Mouse (Mus musculus): ENCODE measurements around the gene Olfr90. TPM values are rescaled to one million over a fixed set of nuclear protein-coding genes. Genes with fewer than 3 reads are reported as not detected.
A peak's percentile ranks its signal among the peaks of the same experiment; 100 is the strongest.

Olfr90 gene
- polyA plus RNA-seq, 1 experiment from 2014 or later, result not detected

- no peaks in the 10 kb centered on the region for H3K27me3 ChIP-seq (replicated peaks; ENCODE audit: control insufficient read depth, insufficient read depth, low read length)
- H3K9me3 ChIP-seq (ENCODE audit: control insufficient read depth, low read length), result no peaks in the 10 kb centered on the region
- H3K4me1 ChIP-seq (replicated peaks; ENCODE audit: control insufficient read depth, insufficient read depth, low read length), result peaks cover 23% of the 10 kb centered on the region
- 96% methylated on average over 2 of the region's 2 CpGs for WGBS
- H3K27ac ChIP-seq (ENCODE audit: low read length), result no peak overlapping the region
- no peak for ATAC-seq
- no peak overlapping the region for H3K9ac ChIP-seq (replicated peaks; ENCODE audit: low read depth, low read length)
- no peak overlapping the region for H3K4me3 ChIP-seq (replicated peaks; ENCODE audit: low read length)
- peaks cover 51% of the 10 kb centered on the region for H3K36me3 ChIP-seq (ENCODE audit: control insufficient read depth, insufficient read depth)
- H3K4me2 ChIP-seq (ENCODE audit: low read length), result no peak overlapping the region
Observed at GRCm38 (mm10) chr17:37065993-37066392, 22.3 kb downstream of the Olfr90 start.

DNA sequence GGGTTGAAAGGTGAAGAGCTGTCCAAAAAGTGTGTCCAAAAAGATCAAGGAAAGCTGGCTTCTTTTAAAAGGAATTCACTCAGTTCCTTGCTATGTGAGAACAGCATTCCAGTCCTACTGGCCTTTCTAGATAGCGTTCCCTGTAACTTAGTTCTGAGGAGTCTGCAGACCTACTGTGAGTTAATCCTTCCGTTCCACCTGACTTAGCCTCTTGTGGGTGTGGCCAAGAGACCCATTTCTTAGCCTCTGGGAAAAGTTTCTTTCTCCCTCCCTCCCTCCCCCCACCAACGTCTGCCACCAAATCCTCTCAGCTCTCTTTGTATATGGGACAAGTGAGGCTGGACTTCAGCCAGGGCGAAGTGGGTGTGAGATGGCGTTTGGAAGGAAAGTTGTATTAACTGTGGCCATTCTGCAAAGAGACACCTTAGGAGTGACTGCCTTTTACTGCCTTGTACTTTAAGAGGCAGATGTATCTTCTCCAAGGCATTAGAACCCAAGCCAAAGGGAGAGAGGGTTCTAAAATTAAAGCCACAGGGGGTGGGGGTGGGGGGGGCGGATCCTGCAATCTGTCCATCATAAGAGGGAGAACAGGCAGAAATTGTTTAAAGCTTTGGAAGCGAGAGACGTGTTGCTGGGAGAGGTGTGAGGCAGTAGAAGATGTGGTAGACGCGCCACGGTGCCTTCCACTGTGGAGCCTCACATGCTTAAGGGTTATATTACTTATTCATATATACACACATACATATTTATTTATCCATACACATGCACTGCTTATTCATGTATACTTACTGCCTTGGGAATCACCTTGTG, 24.4 kb downstream of the Olfr90 start:
- no peaks in the 10 kb centered on the region for H3K27me3 ChIP-seq (replicated peaks; ENCODE audit: control insufficient read depth, insufficient read depth, low read length)
- H3K4me3 ChIP-seq (replicated peaks; ENCODE audit: low read length), result no peak overlapping the region
- WGBS, result 39% methylated on average over 11 of the region's 11 CpGs
- H3K9ac ChIP-seq (replicated peaks; ENCODE audit: low read depth, low read length), result no peak overlapping the region
- no peaks in the 10 kb centered on the region for H3K9me3 ChIP-seq (ENCODE audit: control insufficient read depth, low read length)
- peak; percentile 30; the same call in 1 of the 2 replicates for ATAC-seq
- H3K4me2 ChIP-seq (ENCODE audit: low read length), result no peak overlapping the region
- H3K27ac ChIP-seq (ENCODE audit: low read length), result peak overlapping the region; percentile 14; the same call in 1 of the 2 replicates
- H3K4me1 ChIP-seq (replicated peaks; ENCODE audit: control insufficient read depth, insufficient read depth, low read length), result peaks cover 23% of the 10 kb centered on the region
- H3K36me3 ChIP-seq (ENCODE audit: control insufficient read depth, insufficient read depth), result peaks cover 46% of the 10 kb centered on the region

DNA sequence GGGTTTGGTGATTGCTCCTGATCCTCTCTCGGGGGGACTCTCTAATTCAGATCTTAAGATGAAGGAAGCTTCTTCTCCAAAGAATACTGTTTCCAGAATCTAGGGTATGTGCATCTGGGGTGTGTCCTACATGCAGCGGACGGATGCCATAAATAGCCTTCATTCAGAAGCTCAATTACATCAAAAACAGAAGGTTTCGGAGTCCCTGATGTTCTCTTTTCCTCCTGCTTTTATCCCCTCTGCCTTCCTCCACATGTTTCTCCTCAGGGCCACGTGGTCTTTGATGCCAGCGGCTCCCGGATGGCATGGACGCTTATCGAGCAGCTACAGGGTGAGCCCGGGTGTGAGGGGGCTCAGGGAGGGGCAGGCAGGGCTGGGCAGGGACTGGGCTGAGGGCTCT, 25.2 kb downstream of the Olfr90 start:
- peaks cover 45% of the 10 kb centered on the region for H3K36me3 ChIP-seq (ENCODE audit: control insufficient read depth, insufficient read depth)
- no peaks in the 10 kb centered on the region for H3K27me3 ChIP-seq (replicated peaks; ENCODE audit: control insufficient read depth, insufficient read depth, low read length)
- no peak overlapping the region for H3K4me3 ChIP-seq (replicated peaks; ENCODE audit: low read length)
- H3K9ac ChIP-seq (replicated peaks; ENCODE audit: low read depth, low read length), result no peak overlapping the region
- no peaks in the 10 kb centered on the region for H3K9me3 ChIP-seq (ENCODE audit: control insufficient read depth, low read length)
- ATAC-seq, result no peak
- H3K4me2 ChIP-seq (ENCODE audit: low read length), result no peak overlapping the region
- WGBS, result 63% methylated on average over 10 of the region's 10 CpGs
- peaks cover 23% of the 10 kb centered on the region for H3K4me1 ChIP-seq (replicated peaks; ENCODE audit: control insufficient read depth, insufficient read depth, low read length)
- H3K27ac ChIP-seq (ENCODE audit: low read length), result no peak overlapping the region

DNA sequence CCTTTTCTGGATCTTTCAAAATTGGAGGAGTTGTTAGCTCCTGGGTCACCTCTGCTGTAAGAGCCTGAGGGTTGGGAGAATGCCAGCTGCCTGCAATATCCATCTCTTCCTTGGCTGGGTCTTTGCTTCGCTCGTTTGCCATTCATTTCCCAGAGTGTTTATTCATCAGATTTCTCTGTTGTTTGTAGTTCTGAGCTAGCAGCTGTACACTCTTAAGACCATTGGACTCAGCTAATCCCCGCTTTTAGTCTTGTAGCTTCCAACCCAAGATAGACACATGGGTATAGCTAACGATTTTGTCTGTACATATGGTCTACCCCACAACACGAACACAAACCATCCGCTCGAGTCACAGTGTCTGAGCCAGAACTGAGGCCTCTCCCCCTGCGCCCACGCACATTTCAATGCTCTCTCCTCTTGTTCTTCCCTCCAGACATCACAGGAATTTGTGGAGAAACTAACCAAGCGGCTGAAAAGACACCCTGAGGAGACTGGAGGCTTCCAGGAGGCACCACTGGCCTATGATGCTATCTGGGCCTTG, 26.1 kb downstream of the Olfr90 start:
- H3K4me2 ChIP-seq (ENCODE audit: low read length), result no peak overlapping the region
- no peaks in the 10 kb centered on the region for H3K27me3 ChIP-seq (replicated peaks; ENCODE audit: control insufficient read depth, insufficient read depth, low read length)
- WGBS, result 37% methylated on average over 10 of the region's 10 CpGs
- peak overlapping the region; percentile 28 for H3K27ac ChIP-seq (ENCODE audit: low read length)
- H3K4me1 ChIP-seq (replicated peaks; ENCODE audit: control insufficient read depth, insufficient read depth, low read length), result peaks cover 23% of the 10 kb centered on the region
- peak; percentile 46 for ATAC-seq
- no peak overlapping the region for H3K9ac ChIP-seq (replicated peaks; ENCODE audit: low read depth, low read length)
- no peaks in the 10 kb centered on the region for H3K9me3 ChIP-seq (ENCODE audit: control insufficient read depth, low read length)
- no peak overlapping the region for H3K4me3 ChIP-seq (replicated peaks; ENCODE audit: low read length)
- H3K36me3 ChIP-seq (ENCODE audit: control insufficient read depth, insufficient read depth), result peaks cover 38% of the 10 kb centered on the region

DNA sequence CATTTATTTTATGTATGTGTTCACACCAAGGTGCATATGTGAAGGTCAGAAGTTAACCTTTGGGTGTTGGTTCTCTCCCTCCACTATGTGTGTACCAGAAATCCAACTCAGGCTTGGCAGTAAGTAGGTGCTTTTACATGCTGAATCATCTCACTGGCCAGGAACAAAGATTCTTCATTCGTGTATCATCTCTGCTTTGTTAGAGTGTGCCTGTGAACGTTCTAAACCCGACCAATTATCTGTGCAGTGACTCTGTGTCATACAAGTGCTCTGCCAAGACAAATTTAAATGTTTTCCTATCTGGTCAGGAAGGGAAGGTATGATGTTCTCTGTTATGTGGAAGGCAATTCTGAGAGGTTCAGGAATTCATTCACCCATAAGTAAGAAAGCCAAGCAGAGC, 26.9 kb downstream of the Olfr90 start:
- no peak for ATAC-seq
- Histone ChIP-seq H3K4me3 (replicated peaks; ENCODE audit: low read length) (no peak overlapping the region), H3K4me1 (replicated peaks; ENCODE audit: control insufficient read depth, insufficient read depth, low read length) (peaks cover 27% of the 10 kb centered on the region), H3K4me2 (ENCODE audit: low read length) (no peak overlapping the region), H3K9me3 (ENCODE audit: control insufficient read depth, low read length) (no peaks in the 10 kb centered on the region), H3K27me3 (replicated peaks; ENCODE audit: control insufficient read depth, insufficient read depth, low read length) (no peaks in the 10 kb centered on the region), H3K36me3 (ENCODE audit: control insufficient read depth, insufficient read depth) (peaks cover 36% of the 10 kb centered on the region), H3K27ac (ENCODE audit: low read length) (no peak overlapping the region; the same call in 1 of the 2 replicates), H3K9ac (replicated peaks; ENCODE audit: low read depth, low read length) (no peak overlapping the region)
- WGBS, result 38% methylated on average over 3 of the region's 3 CpGs

DNA sequence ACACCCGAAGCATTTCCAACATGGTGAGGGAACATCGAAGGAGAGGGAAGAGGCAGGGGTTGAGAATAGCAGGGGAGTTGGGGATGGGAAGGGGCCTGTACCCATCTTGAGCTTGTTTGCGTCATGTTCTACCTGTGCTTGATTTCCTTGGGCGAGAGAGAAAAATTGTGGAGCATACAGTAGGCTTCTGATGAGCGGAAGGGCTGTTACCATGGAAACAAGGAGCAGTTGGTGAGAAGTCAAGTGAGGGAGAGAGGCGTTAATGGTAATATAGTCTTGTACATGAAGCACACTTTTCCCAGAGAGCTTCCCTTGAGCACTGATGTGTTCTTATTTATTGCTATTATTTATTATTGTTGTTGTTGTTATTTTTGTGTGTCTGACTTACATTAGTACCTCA, 31.3 kb downstream of the Olfr90 start:
- peaks cover 28% of the 10 kb centered on the region for H3K36me3 ChIP-seq (ENCODE audit: control insufficient read depth, insufficient read depth)
- no peaks in the 10 kb centered on the region for H3K27me3 ChIP-seq (replicated peaks; ENCODE audit: control insufficient read depth, insufficient read depth, low read length)
- H3K9ac ChIP-seq (replicated peaks; ENCODE audit: low read depth, low read length), result no peak overlapping the region
- H3K4me2 ChIP-seq (ENCODE audit: low read length), result no peak overlapping the region
- WGBS, result 70% methylated on average over 6 of the region's 6 CpGs
- peaks cover 27% of the 10 kb centered on the region for H3K4me1 ChIP-seq (replicated peaks; ENCODE audit: control insufficient read depth, insufficient read depth, low read length)
- H3K4me3 ChIP-seq (replicated peaks; ENCODE audit: low read length), result no peak overlapping the region
- no peak overlapping the region for H3K27ac ChIP-seq (ENCODE audit: low read length)
- H3K9me3 ChIP-seq (ENCODE audit: control insufficient read depth, low read length), result no peaks in the 10 kb centered on the region
- ATAC-seq, result peak; percentile 51

GRCm38 (mm10) chr17:37051745-37052144, 36.6 kb downstream of the Olfr90 start:
- Histone ChIP-seq H3K4me1 (replicated peaks; ENCODE audit: control insufficient read depth, insufficient read depth, low read length) (peaks cover 54% of the 10 kb centered on the region), H3K9ac (replicated peaks; ENCODE audit: low read depth, low read length) (peak overlapping the region; percentile 91), H3K4me2 (ENCODE audit: low read length) (peak overlapping the region; percentile 71), H3K4me3 (replicated peaks; ENCODE audit: low read length) (peak overlapping the region; percentile 80), H3K27me3 (replicated peaks; ENCODE audit: control insufficient read depth, insufficient read depth, low read length) (no peaks in the 10 kb centered on the region), H3K9me3 (ENCODE audit: control insufficient read depth, low read length) (no peaks in the 10 kb centered on the region), H3K27ac (ENCODE audit: low read length) (no peak overlapping the region), H3K36me3 (ENCODE audit: control insufficient read depth, insufficient read depth) (peaks cover 13% of the 10 kb centered on the region; the same call in 1 of the 2 replicates)
- ATAC-seq, result no peak
- 48% methylated on average over 4 of the region's 4 CpGs for WGBS

GRCm38 (mm10) chr17:37050876-37051275, 37.4 kb downstream of the Olfr90 start:
- peak overlapping the region; percentile 80 for H3K4me3 ChIP-seq (replicated peaks; ENCODE audit: low read length)
- H3K4me2 ChIP-seq (ENCODE audit: low read length), result peak overlapping the region; percentile 71
- 1% methylated on average over 24 of the region's 27 CpGs for WGBS
- peak overlapping the region; percentile 51 for H3K27ac ChIP-seq (ENCODE audit: low read length)
- peak overlapping the region; percentile 91 for H3K9ac ChIP-seq (replicated peaks; ENCODE audit: low read depth, low read length)
- peaks cover 5% of the 10 kb centered on the region; the same call in 1 of the 2 replicates for H3K36me3 ChIP-seq (ENCODE audit: control insufficient read depth, insufficient read depth)
- H3K4me1 ChIP-seq (replicated peaks; ENCODE audit: control insufficient read depth, insufficient read depth, low read length), result peaks cover 53% of the 10 kb centered on the region
- H3K27me3 ChIP-seq (replicated peaks; ENCODE audit: control insufficient read depth, insufficient read depth, low read length), result no peaks in the 10 kb centered on the region
- ATAC-seq, result peak; percentile 36
- no peaks in the 10 kb centered on the region for H3K9me3 ChIP-seq (ENCODE audit: control insufficient read depth, low read length)

- H3K9me3 ChIP-seq (ENCODE audit: control insufficient read depth, low read length), result no peaks in the 10 kb centered on the region
- peaks cover 5% of the 10 kb centered on the region; the same call in 1 of the 2 replicates for H3K36me3 ChIP-seq (ENCODE audit: control insufficient read depth, insufficient read depth)
- 2% methylated on average over 22 of the region's 22 CpGs for WGBS
- peak overlapping the region; percentile 80 for H3K4me3 ChIP-seq (replicated peaks; ENCODE audit: low read length)
- H3K27me3 ChIP-seq (replicated peaks; ENCODE audit: control insufficient read depth, insufficient read depth, low read length), result no peaks in the 10 kb centered on the region
- peak overlapping the region; percentile 91 for H3K9ac ChIP-seq (replicated peaks; ENCODE audit: low read depth, low read length)
- peak overlapping the region; percentile 51 for H3K27ac ChIP-seq (ENCODE audit: low read length)
- H3K4me2 ChIP-seq (ENCODE audit: low read length), result peak overlapping the region; percentile 71
- peak; percentile 63 for ATAC-seq
- H3K4me1 ChIP-seq (replicated peaks; ENCODE audit: control insufficient read depth, insufficient read depth, low read length), result peaks cover 53% of the 10 kb centered on the region
Observed at GRCm38 (mm10) chr17:37050399-37050798, 37.9 kb downstream of the Olfr90 start.
